Mouse (Mus musculus) left cerebral cortex, adult 6 months (tissue): Measurements from ENCODE around the gene Cdr1. TPM values are rescaled to one million over a fixed set of nuclear protein-coding genes. Genes with fewer than 3 reads are reported as not detected.

Experiments used
- long read RNA-seq, 2 experiments: library from polyadenylated mRNA; unstranded; transcript quantifications; one replicate each; pipeline ENCODE4 v2.0.0; 2019 to 2020
- polyA plus RNA-seq: library from polyadenylated mRNA; unstranded; fragments of <200 nt; fragmentation: Nextera tagmentation; gene quantifications from 2 replicates; pipeline ENCODE4 v1.2.3, GENCODE M21; 2021

Cdr1 gene
- polyA plus RNA-seq = 17.3 and 29.3 TPM in 2 replicates
- long read RNA-seq, experiment 1, partial matches to known transcripts = 0 of 3 reads
- long read RNA-seq, experiment 1, other reads (novel, unspliced or antisense) = 0 of 3 reads
- long read RNA-seq, experiment 2, transcript Cdr1-201 (1 exons, 1,554 nt) = major isoform, 31 of 31 reads
- long read RNA-seq, experiment 2, partial matches to known transcripts = 0 of 31 reads
- long read RNA-seq, experiment 2, other reads (novel, unspliced or antisense) = 0 of 31 reads

GRCm38 (mm10) chrX:61185458-61185857, at the start of gene Cdr1:
Gene Cdr1 (minus strand): TSS chrX:61185558.

